Mouse (Mus musculus): ENCODE measurements around the gene Spp1.

- TF ChIP-seq GATA1 (IDR thresholded peaks at IDR 0.05; ENCODE audit: low read length) = no peak
- TF ChIP-seq TAL1 (IDR thresholded peaks at IDR 0.05; ENCODE audit: low read length) = no peak
These were observed 33.7 kb downstream of the Spp1 start for GRCm38 (mm10) chr5:104468586-104468985.
